Mouse (Mus musculus): Measurements from ENCODE around the gene Armh3.
A peak's percentile ranks its signal among the peaks of the same experiment; 100 is the strongest.

Gene Armh3

GRCm38 (mm10) chr19:45783181-45783932 lies 214.9 kb downstream of the Armh3 start, which contains the start of gene Mgea5:
Gene Mgea5 (minus strand): TSS chr19:45783837.
- peak; percentile 98 for DNase-seq

GRCm38 (mm10) chr19:45782315-45783001 lies 215.8 kb downstream of the Armh3 start:
- DNase-seq, result peak; percentile 73

- no peak for DNase-seq
Measured at GRCm38 (mm10) chr19:45781676-45782075, 216.6 kb downstream of the Armh3 start.

GRCm38 (mm10) chr19:45780350-45780915 lies 217.9 kb downstream of the Armh3 start:
- DNase-seq, result no peak

- no peak for DNase-seq
Measured at GRCm38 (mm10) chr19:45775486-45775885, 222.8 kb downstream of the Armh3 start.

GRCm38 (mm10) chr19:45771501-45771900 lies 226.8 kb downstream of the Armh3 start:
- no peak for DNase-seq

Data from thymus, postnatal 25 days (tissue).